Mouse (Mus musculus): ENCODE results near the gene Fam221a. TPM values are rescaled to one million over a fixed set of nuclear protein-coding genes. Genes with fewer than 3 reads are reported as not detected.

Fam221a gene
- polyA plus RNA-seq, 1 experiment = 3.6 TPM

GRCm38 (mm10) chr6:49343737-49344469 lies 23.6 kb upstream of the Fam221a start:
- H3K4me1 ChIP-seq (ENCODE audit: control insufficient read depth, insufficient read depth, insufficient read length, low read length) = peaks cover 6% of the 10 kb centered on the region; the same call in 1 of the 2 replicates
- no peak overlapping the region for H3K4me3 ChIP-seq (ENCODE audit: low read depth, low read length)
- no peak overlapping the region for H3K27ac ChIP-seq (ENCODE audit: insufficient read depth, low read depth, low read length)
- no peaks in the 10 kb centered on the region for H3K27me3 ChIP-seq (ENCODE audit: control insufficient read depth, insufficient read depth, low read length)
- 85% methylated on average over 14 of the region's 14 CpGs for WGBS
- no peaks in the 10 kb centered on the region for H3K36me3 ChIP-seq (ENCODE audit: control insufficient read depth, insufficient read depth, low read length)
- TF ChIP-seq CTCF (IDR thresholded peaks at IDR 0.05; ENCODE audit: extremely low read depth, insufficient read length, insufficient replicate concordance, low read depth, low read length) = no peak

GRCm38 (mm10) chr6:49349826-49350225 lies 17.7 kb upstream of the Fam221a start:
- WGBS = 30% methylated on average over 7 of the region's 7 CpGs
- no peak overlapping the region for H3K4me3 ChIP-seq (ENCODE audit: low read depth, low read length)
- no peak overlapping the region for H3K27ac ChIP-seq (ENCODE audit: insufficient read depth, low read depth, low read length)
- no peaks in the 10 kb centered on the region for H3K36me3 ChIP-seq (ENCODE audit: control insufficient read depth, insufficient read depth, low read length)
- H3K4me1 ChIP-seq (ENCODE audit: control insufficient read depth, insufficient read depth, insufficient read length, low read length) = no peaks in the 10 kb centered on the region; the same call in 1 of the 2 replicates
- H3K27me3 ChIP-seq (ENCODE audit: control insufficient read depth, insufficient read depth, low read length) = no peaks in the 10 kb centered on the region
- no peak for TF ChIP-seq POLR2A (IDR thresholded peaks at IDR 0.05; ENCODE audit: low read depth, low read length)
- TF ChIP-seq CTCF (IDR thresholded peaks at IDR 0.05; ENCODE audit: extremely low read depth, insufficient read length, insufficient replicate concordance, low read depth, low read length) = no peak

- WGBS = 68% methylated on average over 3 of the region's 3 CpGs
- no peak overlapping the region for H3K4me3 ChIP-seq (ENCODE audit: low read depth, low read length)
- no peaks in the 10 kb centered on the region for H3K27me3 ChIP-seq (ENCODE audit: control insufficient read depth, insufficient read depth, low read length)
- no peaks in the 10 kb centered on the region; the same call in 1 of the 2 replicates for H3K4me1 ChIP-seq (ENCODE audit: control insufficient read depth, insufficient read depth, insufficient read length, low read length)
- no peak overlapping the region for H3K27ac ChIP-seq (ENCODE audit: insufficient read depth, low read depth, low read length)
- H3K36me3 ChIP-seq (ENCODE audit: control insufficient read depth, insufficient read depth, low read length) = no peaks in the 10 kb centered on the region
- no peak for TF ChIP-seq CTCF (IDR thresholded peaks at IDR 0.05; ENCODE audit: extremely low read depth, insufficient read length, insufficient replicate concordance, low read depth, low read length)
- no peak for TF ChIP-seq POLR2A (IDR thresholded peaks at IDR 0.05; ENCODE audit: low read depth, low read length)
These were observed 12.9 kb upstream of the Fam221a start for GRCm38 (mm10) chr6:49354613-49355012.

- Histone ChIP-seq H3K4me1 (ENCODE audit: control insufficient read depth, insufficient read depth, insufficient read length, low read length) (no peaks in the 10 kb centered on the region; the same call in 1 of the 2 replicates), H3K27me3 (ENCODE audit: control insufficient read depth, insufficient read depth, low read length) (no peaks in the 10 kb centered on the region), H3K4me3 (ENCODE audit: low read depth, low read length) (no peak overlapping the region), H3K36me3 (ENCODE audit: control insufficient read depth, insufficient read depth, low read length) (no peaks in the 10 kb centered on the region), H3K27ac (ENCODE audit: insufficient read depth, low read depth, low read length) (no peak overlapping the region)
- 76% methylated on average over 4 of the region's 4 CpGs for WGBS
- no peak for TF ChIP-seq POLR2A (IDR thresholded peaks at IDR 0.05; ENCODE audit: low read depth, low read length)
- 0 out of 2 replicates have a peak, but pooled peaks have one; percentile 15 for TF ChIP-seq CTCF (IDR thresholded peaks at IDR 0.05; ENCODE audit: extremely low read depth, insufficient read length, insufficient replicate concordance, low read depth, low read length)
These were observed 12.4 kb upstream of the Fam221a start for GRCm38 (mm10) chr6:49355171-49355570.

GRCm38 (mm10) chr6:49360420-49360819 lies 7.1 kb upstream of the Fam221a start:
- Histone ChIP-seq H3K36me3 (ENCODE audit: control insufficient read depth, insufficient read depth, low read length) (no peaks in the 10 kb centered on the region), H3K27ac (ENCODE audit: insufficient read depth, low read depth, low read length) (no peak overlapping the region), H3K4me1 (ENCODE audit: control insufficient read depth, insufficient read depth, insufficient read length, low read length) (no peaks in the 10 kb centered on the region), H3K4me3 (ENCODE audit: low read depth, low read length) (no peak overlapping the region), H3K27me3 (ENCODE audit: control insufficient read depth, insufficient read depth, low read length) (no peaks in the 10 kb centered on the region)
- no peak for TF ChIP-seq POLR2A (IDR thresholded peaks at IDR 0.05; ENCODE audit: low read depth, low read length)

DNA sequence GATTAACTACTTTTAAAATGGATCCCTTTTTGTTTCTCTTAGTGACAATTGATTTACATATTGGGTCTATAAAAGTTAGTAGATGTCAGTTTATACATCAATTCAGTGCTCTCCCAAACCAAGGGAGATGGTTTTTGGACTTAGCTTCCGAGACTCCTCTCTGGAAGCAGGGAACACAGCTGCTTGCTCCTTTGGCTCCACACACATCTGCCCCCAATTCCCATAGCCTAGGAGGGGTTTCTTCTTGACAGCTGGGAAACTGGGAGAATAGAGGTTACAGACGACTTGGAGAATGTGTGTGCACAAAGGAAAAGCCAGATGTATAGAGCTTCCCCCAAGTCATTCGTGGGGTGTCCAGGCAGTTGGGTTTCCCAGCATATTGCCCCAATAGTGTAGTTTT lies 673 bp downstream of the Fam221a start:
- H3K27me3 ChIP-seq (ENCODE audit: control insufficient read depth, insufficient read depth, low read length) = no peaks in the 10 kb centered on the region
- peak overlapping the region; percentile 66; the same call in 1 of the 2 replicates for H3K4me3 ChIP-seq (ENCODE audit: low read depth, low read length)
- no peak overlapping the region for H3K27ac ChIP-seq (ENCODE audit: insufficient read depth, low read depth, low read length)
- TF ChIP-seq POLR2A (IDR thresholded peaks at IDR 0.05; ENCODE audit: low read depth, low read length) (no peak), CTCF (IDR thresholded peaks at IDR 0.05; ENCODE audit: extremely low read depth, insufficient read length, insufficient replicate concordance, low read depth, low read length) (no peak)
- WGBS = 52% methylated on average over 3 of the region's 3 CpGs
- H3K36me3 ChIP-seq (ENCODE audit: control insufficient read depth, insufficient read depth, low read length) = no peaks in the 10 kb centered on the region
- H3K4me1 ChIP-seq (ENCODE audit: control insufficient read depth, insufficient read depth, insufficient read length, low read length) = peaks cover 8% of the 10 kb centered on the region; the same call in 1 of the 2 replicates

GRCm38 (mm10) chr6:49372705-49373104 lies 5.2 kb downstream of the Fam221a start:
- no peak overlapping the region for H3K4me3 ChIP-seq (ENCODE audit: low read depth, low read length)
- TF ChIP-seq POLR2A (IDR thresholded peaks at IDR 0.05; ENCODE audit: low read depth, low read length) = no peak
- TF ChIP-seq CTCF (IDR thresholded peaks at IDR 0.05; ENCODE audit: extremely low read depth, insufficient read length, insufficient replicate concordance, low read depth, low read length) = no peak
- no peaks in the 10 kb centered on the region for H3K27me3 ChIP-seq (ENCODE audit: control insufficient read depth, insufficient read depth, low read length)
- WGBS = 76% methylated on average over 4 of the region's 4 CpGs
- H3K4me1 ChIP-seq (ENCODE audit: control insufficient read depth, insufficient read depth, insufficient read length, low read length) = peaks cover 7% of the 10 kb centered on the region; the same call in 1 of the 2 replicates
- no peak overlapping the region for H3K27ac ChIP-seq (ENCODE audit: insufficient read depth, low read depth, low read length)
- H3K36me3 ChIP-seq (ENCODE audit: control insufficient read depth, insufficient read depth, low read length) = no peaks in the 10 kb centered on the region
